Mouse (Mus musculus) G1E (cell line): ENCODE measurements around the gene Lzts2. TPM values are rescaled to one million over a fixed set of nuclear protein-coding genes. Genes with fewer than 3 reads are reported as not detected.

Source experiments
- ATAC-seq: 2 replicates; pipeline ENCODE4 v1.8.0; 2016; ENCODE audit warnings: mild to moderate bottlenecking; ENCODE audit not compliant: insufficient number of reproducible peaks, poor library complexity, low FRiP score, severe bottlenecking; ENCODE audit errors: extremely low read depth
- DNase-seq: peaks from one replicate; pipeline ENCODE4 v3.0.0; 2012; ENCODE audit warnings: low spot score
- H3K27me3 ChIP-seq: 2 replicates; pipeline ENCODE4 v1.6.1; 2012; ENCODE audit warnings: mild to moderate bottlenecking, low read length, inconsistent platforms; ENCODE audit not compliant: insufficient read depth
- H3K36me3 ChIP-seq: replicated peaks from 2 replicates; pipeline ENCODE3; 2012; ENCODE audit warnings: mild to moderate bottlenecking, inconsistent platforms
- H3K4me1 ChIP-seq: 2 replicates; pipeline ENCODE4 v1.6.1; 2012; ENCODE audit warnings: low read depth, low read length, inconsistent platforms, mixed read lengths; ENCODE audit not compliant: insufficient read depth
- H3K4me3 ChIP-seq: 2 replicates; pipeline ENCODE4 v1.5.1; 2012; ENCODE audit warnings: low read depth, mild to moderate bottlenecking, inconsistent platforms, low read length, moderate library complexity, mixed read lengths
- H3K9me3 ChIP-seq: replicated peaks from 2 replicates; pipeline ENCODE4 v1.6.1; 2012; ENCODE audit warnings: inconsistent platforms
- CTCF ChIP-seq: IDR thresholded peaks from 2 replicates; pipeline ENCODE4 v1.5.1; 2012; ENCODE audit warnings: low read depth, low read length, inconsistent platforms, mixed read lengths
- GATA1 ChIP-seq: IDR thresholded peaks from 2 replicates; pipeline ENCODE4 v1.6.1; 2012; ENCODE audit warnings: borderline replicate concordance, low read length, inconsistent platforms, mixed read lengths
- GATA2 ChIP-seq: IDR thresholded peaks from 2 replicates; pipeline ENCODE4 v1.6.1; 2012; ENCODE audit warnings: low read depth, low read length, inconsistent platforms, borderline replicate concordance
- POLR2AphosphoS5 ChIP-seq: IDR thresholded peaks from 2 replicates; pipeline ENCODE4 v1.6.1; 2012; ENCODE audit warnings: low read depth, low read length, inconsistent platforms; ENCODE audit not compliant: insufficient replicate concordance
- TAL1 ChIP-seq: conservative IDR thresholded peaks from 2 replicates; pipeline ENCODE4 v1.6.1; 2012; ENCODE audit warnings: low read depth, low read length, inconsistent platforms, mixed read lengths
- polyA plus RNA-seq: library from polyadenylated mRNA; stranded (reverse); fragments of >175 nt; gene quantifications from 2 replicates; pipeline ENCODE4 v1.2.3, GENCODE M21; 2012
- total RNA-seq, 2 experiments: library from RNA; stranded (forward) in 1 of 2; stranded (reverse) in 1 of 2; fragments of 200-1000 nt in 1 of 2; fragments of >200 nt in 1 of 2; fragmentation: Nextera tagmentation in 1 of 2; gene quantifications; 2 replicates each; pipeline ENCODE4 v1.2.3; 2014 to 2017

Lzts2 gene
- total and polyA plus RNA-seq, 3 experiments, result 21.7 to 122 (median 32.7) TPM

DNA sequence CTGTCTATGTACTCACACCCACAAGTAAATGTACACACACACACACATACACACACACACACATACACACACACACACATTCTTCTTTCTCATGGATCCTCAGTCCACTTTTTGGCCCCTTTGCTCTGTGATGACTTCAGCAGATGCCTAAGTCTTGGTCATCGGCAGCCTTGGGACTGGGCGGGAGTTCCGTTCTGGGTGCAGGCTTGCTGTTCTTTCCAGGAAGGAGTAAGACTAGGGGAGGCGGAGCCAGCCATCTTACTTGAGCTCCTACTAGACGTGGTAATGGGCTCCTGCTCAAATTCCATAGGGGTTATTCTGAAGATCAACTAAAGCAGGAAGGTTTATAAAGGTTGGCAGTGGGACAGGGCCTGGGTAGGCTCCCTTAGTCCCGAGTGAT is 6.1 kb downstream of the Lzts2 start:
- no peak for ATAC-seq
- Histone ChIP-seq H3K4me3 (no peak overlapping the region; the same call in 1 of the 2 replicates), H3K36me3 (peaks cover 50% of the 10 kb centered on the region), H3K27me3 (no peaks in the 10 kb centered on the region), H3K9me3 (no peaks in the 10 kb centered on the region), H3K4me1 (peaks cover 63% of the 10 kb centered on the region)
- no peak for DNase-seq
- TF ChIP-seq POLR2AphosphoS5, result no peak
- no peak for TF ChIP-seq TAL1
- TF ChIP-seq CTCF, result no peak
- TF ChIP-seq GATA2, result no peak
- no peak for TF ChIP-seq GATA1

DNA sequence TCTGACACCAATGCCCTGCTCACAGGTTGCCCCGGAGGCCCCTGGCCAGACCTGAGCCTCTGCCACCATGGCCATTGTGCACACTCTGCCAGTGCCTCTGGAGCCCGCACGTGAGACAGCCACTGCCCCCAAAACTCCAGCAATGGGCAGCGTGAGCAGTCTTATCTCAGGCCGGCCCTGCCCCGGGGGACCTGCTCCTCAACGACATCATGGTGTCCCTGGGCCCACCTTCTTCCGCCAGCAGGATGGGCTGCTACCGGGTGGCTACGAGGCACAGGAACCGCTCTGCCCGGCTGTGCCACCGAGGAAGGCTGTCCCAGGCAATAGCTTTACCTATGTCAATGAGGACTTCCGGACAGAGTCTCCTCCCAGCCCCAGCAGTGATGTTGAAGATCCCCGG is 7.1 kb downstream of the Lzts2 start:
- H3K27me3 ChIP-seq, result no peaks in the 10 kb centered on the region
- peak overlapping the region; percentile 13; the same call in 1 of the 2 replicates for H3K4me3 ChIP-seq
- DNase-seq (no peak), ATAC-seq (no peak)
- H3K4me1 ChIP-seq, result peaks cover 53% of the 10 kb centered on the region
- H3K36me3 ChIP-seq, result peaks cover 60% of the 10 kb centered on the region
- TF ChIP-seq GATA1, result no peak
- TF ChIP-seq POLR2AphosphoS5, result no peak
- TF ChIP-seq CTCF, result no peak
- TF ChIP-seq GATA2, result no peak
- TF ChIP-seq TAL1, result no peak
- no peaks in the 10 kb centered on the region for H3K9me3 ChIP-seq

DNA sequence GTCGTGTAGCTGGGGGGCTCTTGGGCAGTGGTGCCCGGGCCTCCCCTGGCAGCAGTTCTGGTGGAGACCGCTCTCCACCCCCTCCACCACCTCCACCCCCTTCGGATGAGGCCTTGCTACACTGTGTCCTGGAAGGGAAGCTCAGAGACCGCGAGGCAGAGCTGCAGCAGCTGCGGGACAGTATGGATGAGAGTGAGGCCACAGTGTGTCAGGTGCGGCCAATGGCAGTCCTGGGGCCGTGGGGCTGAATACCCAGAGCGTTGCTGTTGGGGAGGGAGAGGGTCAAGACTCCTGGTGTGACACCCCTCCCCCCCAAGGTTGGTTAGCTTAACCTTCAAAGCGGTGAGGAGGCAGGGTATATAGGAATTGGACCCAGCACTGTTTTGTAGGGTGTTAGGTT is 9.8 kb downstream of the Lzts2 start:
- TF ChIP-seq CTCF, result no peak
- TF ChIP-seq GATA2, result no peak
- TF ChIP-seq TAL1, result no peak
- no peak for TF ChIP-seq GATA1
- TF ChIP-seq POLR2AphosphoS5, result no peak
- DNase-seq (no peak), ATAC-seq (no peak)
- Histone ChIP-seq H3K4me3 (peak overlapping the region; percentile 21; the same call in 1 of the 2 replicates), H3K36me3 (peaks cover 83% of the 10 kb centered on the region), H3K9me3 (no peaks in the 10 kb centered on the region), H3K27me3 (no peaks in the 10 kb centered on the region), H3K4me1 (peaks cover 35% of the 10 kb centered on the region)

DNA sequence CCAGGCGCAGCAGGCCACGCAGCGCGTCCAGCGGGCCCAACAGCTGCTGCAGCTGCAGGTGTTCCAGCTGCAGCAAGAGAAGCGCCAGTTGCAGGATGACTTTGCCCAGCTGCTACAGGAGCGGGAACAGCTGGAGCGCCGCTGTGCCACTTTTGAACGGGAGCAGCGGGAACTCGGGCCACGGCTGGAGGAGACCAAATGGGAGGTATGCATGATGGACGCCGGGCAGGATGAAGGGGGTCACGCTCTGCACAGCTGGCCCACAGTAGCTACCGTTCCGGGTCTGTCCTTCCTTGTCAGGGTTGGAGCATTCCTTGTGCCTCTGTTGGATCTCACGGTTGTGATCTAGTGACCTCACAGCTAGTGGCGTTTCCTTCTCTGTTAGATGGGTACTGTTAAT is 10.6 kb downstream of the Lzts2 start:
- TF ChIP-seq CTCF, result no peak
- ATAC-seq, result no peak
- H3K27me3 ChIP-seq, result peaks cover 2% of the 10 kb centered on the region; the same call in 1 of the 2 replicates

DNA sequence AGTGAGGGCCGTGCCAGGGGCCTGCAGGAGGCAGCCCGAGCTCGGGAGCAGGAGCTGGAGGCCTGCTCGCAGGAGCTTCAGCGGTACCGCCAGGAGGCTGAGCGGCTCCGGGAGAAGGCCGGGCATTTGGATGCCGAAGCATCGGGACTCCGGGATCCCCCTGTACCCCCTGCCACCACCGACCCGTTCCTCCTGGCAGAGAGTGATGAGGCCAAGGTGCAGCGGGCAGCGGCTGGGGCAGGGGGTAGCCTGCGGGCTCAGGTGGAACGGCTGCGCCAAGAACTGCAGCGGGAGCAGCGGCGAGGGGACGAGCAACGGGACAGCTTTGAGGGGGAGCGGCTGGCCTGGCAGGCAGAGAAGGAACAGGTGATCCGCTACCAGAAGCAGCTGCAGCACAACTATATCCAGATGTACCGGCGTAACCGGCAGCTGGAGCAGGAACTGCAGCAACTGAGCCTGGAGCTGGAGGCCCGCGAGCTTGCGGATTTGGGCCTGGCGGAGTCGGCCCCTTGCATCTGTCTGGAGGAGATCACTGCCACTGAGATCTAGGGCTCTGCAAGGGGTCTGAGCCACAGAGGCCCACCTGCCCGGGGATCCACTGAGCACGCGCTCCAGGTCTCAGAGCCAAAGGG is 11.8 kb downstream of the Lzts2 start:
- TF ChIP-seq GATA1, result no peak
- no peak for TF ChIP-seq TAL1
- no peak for TF ChIP-seq CTCF
- TF ChIP-seq POLR2AphosphoS5, result no peak
- no peak for TF ChIP-seq GATA2
- no peaks in the 10 kb centered on the region for H3K9me3 ChIP-seq
- no peak overlapping the region for H3K4me3 ChIP-seq
- no peak for DNase-seq
- H3K4me1 ChIP-seq, result peaks cover 32% of the 10 kb centered on the region
- H3K27me3 ChIP-seq, result peaks cover 2% of the 10 kb centered on the region; the same call in 1 of the 2 replicates
- peaks cover 71% of the 10 kb centered on the region for H3K36me3 ChIP-seq
- ATAC-seq, result no peak

More for the DNA sequence above, 10.6 kb downstream of the Lzts2 start:
- Histone ChIP-seq H3K9me3 (no peaks in the 10 kb centered on the region), H3K36me3 (peaks cover 83% of the 10 kb centered on the region), H3K4me3 (no peak overlapping the region), H3K4me1 (peaks cover 33% of the 10 kb centered on the region)
- DNase-seq, result no peak

DNA sequence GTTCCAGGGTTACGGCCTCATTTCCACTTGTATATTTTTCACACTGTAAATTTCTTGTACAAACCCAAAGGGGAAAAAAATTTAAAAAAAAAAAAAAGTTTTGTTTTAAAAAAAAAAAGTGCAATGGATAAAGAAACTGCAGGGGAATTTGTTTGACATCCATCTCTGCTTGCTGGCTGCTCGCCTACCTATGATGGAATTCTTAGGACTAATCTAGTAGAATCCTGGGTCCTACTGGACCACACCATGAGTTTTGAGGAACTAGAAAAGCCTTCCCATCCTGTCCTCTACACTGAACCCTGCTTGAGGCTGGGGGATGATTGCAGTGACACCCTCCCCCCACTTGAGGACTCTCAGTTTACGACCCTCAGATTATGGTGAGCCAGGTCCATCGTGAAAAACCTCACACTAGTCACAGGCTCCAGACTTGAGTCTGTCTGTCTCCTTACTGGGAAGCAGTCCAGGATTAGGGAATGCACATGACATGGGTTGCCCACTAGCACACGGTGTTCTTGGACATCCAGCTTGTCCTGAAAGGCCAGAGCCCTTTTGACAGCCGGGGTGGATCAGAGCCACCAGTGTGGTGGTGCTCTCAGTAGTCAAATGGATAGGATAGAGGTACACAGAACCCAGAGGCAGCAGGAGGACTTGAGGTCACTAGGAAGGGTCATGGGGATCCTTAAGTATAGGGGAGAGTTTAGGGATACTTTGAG is 12.9 kb downstream of the Lzts2 start:
- DNase-seq, result no peak
- Histone ChIP-seq H3K9me3 (no peaks in the 10 kb centered on the region), H3K36me3 (peaks cover 60% of the 10 kb centered on the region), H3K4me1 (peaks cover 33% of the 10 kb centered on the region), H3K27me3 (peaks cover 2% of the 10 kb centered on the region; the same call in 1 of the 2 replicates), H3K4me3 (no peak overlapping the region)
- ATAC-seq, result no peak
- no peak for TF ChIP-seq GATA1
- TF ChIP-seq POLR2AphosphoS5, result no peak
- TF ChIP-seq GATA2, result no peak
- no peak for TF ChIP-seq TAL1
- no peak for TF ChIP-seq CTCF
